In genomic region chr5:34269197-34269920, GRCm38 (mm10) we compare ENCODE assay signal across 20 mouse cellular contexts. TPM values are rescaled to one million over a fixed set of nuclear protein-coding genes. Genes with fewer than 3 reads are reported as not detected.
DNase-seq lines count a peak whose midpoint lies in the region; ATAC-seq and TF ChIP-seq lines count a peak whose summit lies in the region.
"Had no signal": no experiment of that assay in that cellular context is flagged by ENCODE, and none has a peak within 500 bp of the region (broad histone marks: within the 10 kb centered on the region; RNA-seq: fewer than 3 reads in every experiment).

No protein-coding gene starts in this region.

- H3K4me2 ChIP-seq in heart, embryonic 13.5 days: peak overlapping the region; percentile 12; the same call in 1 of the 2 replicates
- no peak overlapping the region for H3K4me2 ChIP-seq in midbrain, postnatal 0 days (ENCODE audit: low read depth, low read length, poor library complexity, severe bottlenecking)
- H3K4me2 ChIP-seq in midbrain, embryonic 13.5 days (replicated peaks): no peak overlapping the region
- H3K4me2 ChIP-seq: forebrain, embryonic 12.5 days; intestine, embryonic 15.5 days; midbrain, embryonic 12.5 days had no signal

- ATAC-seq in heart, embryonic 13.5 days (ENCODE audit: extremely low read depth, insufficient number of reproducible peaks, low FRiP score, low TSS enrichment): no peak
- ATAC-seq in midbrain, postnatal 0 days (ENCODE audit: low FRiP score): no peak
- ATAC-seq in midbrain, embryonic 13.5 days: no peak
- ATAC-seq: intestine, embryonic 15.5 days had no signal

- 69% methylated on average over 16 of the region's 16 CpGs for WGBS in heart, embryonic 13.5 days
- 88% methylated on average over 16 of the region's 16 CpGs for WGBS in midbrain, postnatal 0 days
- 89% methylated on average over 16 of the region's 16 CpGs for WGBS in midbrain, embryonic 13.5 days

- H3K36me3 ChIP-seq in heart, embryonic 13.5 days: no peaks in the 10 kb centered on the region
- no peaks in the 10 kb centered on the region for H3K36me3 ChIP-seq in midbrain, postnatal 0 days (ENCODE audit: insufficient read depth, low read length)
- H3K36me3 ChIP-seq in midbrain, embryonic 13.5 days: no peaks in the 10 kb centered on the region
- H3K36me3 ChIP-seq: forebrain, embryonic 12.5 days; intestine, embryonic 15.5 days; midbrain, embryonic 12.5 days had no signal

- no peak for TF ChIP-seq CTCF in midbrain, postnatal 0 days (IDR thresholded peaks at IDR 0.05)

- peaks cover 19% of the 10 kb centered on the region; the same call in 1 of the 2 replicates for H3K27me3 ChIP-seq in heart, embryonic 13.5 days (replicated peaks)
- no peaks in the 10 kb centered on the region for H3K27me3 ChIP-seq in midbrain, postnatal 0 days (ENCODE audit: insufficient read depth, low read length)
- no peaks in the 10 kb centered on the region for H3K27me3 ChIP-seq in midbrain, embryonic 13.5 days
- H3K27me3 ChIP-seq: CH12.LX; forebrain, embryonic 12.5 days; intestine, embryonic 15.5 days; midbrain, embryonic 12.5 days had no signal

- H3K4me3 ChIP-seq in heart, embryonic 13.5 days: no peak overlapping the region
- H3K4me3 ChIP-seq in midbrain, postnatal 0 days (ENCODE audit: low read depth, low read length): no peak overlapping the region
- H3K4me3 ChIP-seq in midbrain, embryonic 13.5 days (replicated peaks): no peak overlapping the region
- H3K4me3 ChIP-seq: forebrain, embryonic 12.5 days; intestine, embryonic 15.5 days; left cerebral cortex, adult 2 months; midbrain, embryonic 12.5 days had no signal

- no peak overlapping the region for H3K9ac ChIP-seq in heart, embryonic 13.5 days
- H3K9ac ChIP-seq in midbrain, postnatal 0 days (replicated peaks; ENCODE audit: low read length, poor library complexity, severe bottlenecking): no peak overlapping the region
- no peak overlapping the region for H3K9ac ChIP-seq in midbrain, embryonic 13.5 days (replicated peaks)
- H3K9ac ChIP-seq: forebrain, embryonic 12.5 days; intestine, embryonic 15.5 days; midbrain, embryonic 12.5 days had no signal

- DNase-seq in heart, adult 18-20 months: no peak
- peak; percentile 51 for DNase-seq in midbrain, postnatal 0 days (ENCODE audit: low spot score)
- DNase-seq in cerebellum, postnatal 36 days: peak; percentile 90 to 94
- no peak for DNase-seq in layer of hippocampus, postnatal 25 days (ENCODE audit: extremely low spot score in 1 of 2, low spot score in 1 of 2)
- DNase-seq in adrenal gland, adult 18-20 months (ENCODE audit: low spot score in 2 of 2): no peak
- DNase-seq: adrenal gland, postnatal 10 days; gastrocnemius, postnatal 36 days; lung, adult 2 months; lung, postnatal 4 days; right cerebral cortex, postnatal 4 days; thymus, postnatal 36 days had no signal

- no peak overlapping the region for H3K27ac ChIP-seq in heart, embryonic 13.5 days (replicated peaks)
- no peak overlapping the region for H3K27ac ChIP-seq in midbrain, postnatal 0 days (ENCODE audit: low read depth, low read length)
- no peak overlapping the region for H3K27ac ChIP-seq in midbrain, embryonic 13.5 days
- H3K27ac ChIP-seq: forebrain, embryonic 12.5 days; intestine, embryonic 15.5 days; kidney, postnatal 0 days; left cerebral cortex, adult 2 months; midbrain, embryonic 12.5 days had no signal

- peaks cover 10% of the 10 kb centered on the region for H3K4me1 ChIP-seq in heart, embryonic 13.5 days
- H3K4me1 ChIP-seq in midbrain, postnatal 0 days (ENCODE audit: insufficient read depth, low read length): no peaks in the 10 kb centered on the region
- H3K4me1 ChIP-seq in midbrain, embryonic 13.5 days (replicated peaks): no peaks in the 10 kb centered on the region
- H3K4me1 ChIP-seq: forebrain, embryonic 12.5 days; intestine, embryonic 15.5 days; midbrain, embryonic 12.5 days had no signal

- no peaks in the 10 kb centered on the region for H3K9me3 ChIP-seq in heart, embryonic 13.5 days
- no peaks in the 10 kb centered on the region for H3K9me3 ChIP-seq in midbrain, postnatal 0 days (ENCODE audit: low read length)
- H3K9me3 ChIP-seq in midbrain, embryonic 13.5 days: no peaks in the 10 kb centered on the region
- H3K9me3 ChIP-seq: forebrain, embryonic 12.5 days; intestine, embryonic 15.5 days; midbrain, embryonic 12.5 days had no signal

RNA-seq across cellular contexts. Expression of gene Zfyve28, which starts 18.9 kb away (rescaled TPM):
- 0.07 and 0.19 TPM in 2 replicates for polyA plus RNA-seq in heart, embryonic 13.5 days (2015; fragmentation: Nextera tagmentation; extraction: Ambion mirVana)
- total RNA-seq in heart, adult 18-20 months (2021): under 1 TPM; 0.42 to 0.59 TPM
- 6.1 and 10.0 TPM in 2 replicates for total RNA-seq in midbrain, postnatal 0 days (2014; rRNA removed)
- 2.9 and 3.0 TPM in 2 replicates for polyA plus RNA-seq in midbrain, postnatal 0 days (2015; fragmentation: Nextera tagmentation; extraction: Ambion mirVana)
- 3.7 and 3.8 TPM in 2 replicates for polyA plus RNA-seq in midbrain, embryonic 13.5 days (2015; fragmentation: Nextera tagmentation; extraction: Ambion mirVana)
- total RNA-seq in layer of hippocampus, postnatal 25 days (2021): 10 to 100 TPM; 25.6 to 32.4 TPM
- total RNA-seq in adrenal gland, adult 18-20 months (2021): 1 to 10 TPM in 1 of 2 experiments, under 1 TPM in 1; 0.53 to 1.0 TPM

RNA-seq across cellular contexts. Expression of gene Cfap99, which starts 19.0 kb away (rescaled TPM):
- not detected in 2 replicates for polyA plus RNA-seq in heart, embryonic 13.5 days (2015; fragmentation: Nextera tagmentation; extraction: Ambion mirVana)
- total RNA-seq in heart, adult 18-20 months (2021): not detected
- 0.24 and 2.1 TPM in 2 replicates for total RNA-seq in midbrain, postnatal 0 days (2014; rRNA removed)
- 0.12 and 0.37 TPM in 2 replicates for polyA plus RNA-seq in midbrain, postnatal 0 days (2015; fragmentation: Nextera tagmentation; extraction: Ambion mirVana)
- polyA plus RNA-seq in midbrain, embryonic 13.5 days (2015; fragmentation: Nextera tagmentation; extraction: Ambion mirVana): not detected in 2 replicates
- under 1 TPM; 0.20 to 0.66 TPM for total RNA-seq in layer of hippocampus, postnatal 25 days (2021)
- not detected for total RNA-seq in adrenal gland, adult 18-20 months (2021)
- total RNA-seq: adrenal gland, postnatal 10 days; CH12.LX; gastrocnemius, postnatal 36 days had no signal
- polyA plus RNA-seq: forebrain, embryonic 12.5 days; intestine, embryonic 15.5 days; kidney, postnatal 0 days; limb, embryonic 11.5 days; midbrain, embryonic 12.5 days had no signal

Comparison
In these comparisons a context has a peak if more than half of its experiments do, and no peak if none do; other contexts are left out.
1. DNase-seq: peak in midbrain, postnatal 0 days (single experiment) and cerebellum, postnatal 36 days (2 of 2); none in heart, adult 18-20 months (0 of 2), layer of hippocampus, postnatal 25 days (0 of 2) and adrenal gland, adult 18-20 months (0 of 2).